Mouse (Mus musculus): ENCODE results near the gene Stx11. TPM values are rescaled to one million over a fixed set of nuclear protein-coding genes. Genes with fewer than 3 reads are reported as not detected.

Gene Stx11
- polyA plus RNA-seq, 1 experiment from 2014 or later = 10.8 TPM

Other genes starting within 250 kb of the Stx11 start
- 8.6 and 10.2 TPM in 2 replicates for gene Utrn, start 94.9 kb downstream of the Stx11 start, polyA plus RNA-seq (2015; fragmentation: Nextera tagmentation; extraction: Ambion mirVana)
- 14.5 and 15.7 TPM in 2 replicates for gene Sf3b5, start 41.0 kb upstream of the Stx11 start, polyA plus RNA-seq (2015; fragmentation: Nextera tagmentation; extraction: Ambion mirVana)
- gene Plagl1, start 96.2 kb upstream of the Stx11 start, polyA plus RNA-seq (2015; fragmentation: Nextera tagmentation; extraction: Ambion mirVana) = 20.5 and 24.6 TPM in 2 replicates
- not detected in 2 replicates for gene Zc2hc1b, start 213.7 kb upstream of the Stx11 start, polyA plus RNA-seq (2015; fragmentation: Nextera tagmentation; extraction: Ambion mirVana)
- 21.5 and 23.2 TPM in 2 replicates for gene Ltv1, start 228.9 kb upstream of the Stx11 start, polyA plus RNA-seq (2015; fragmentation: Nextera tagmentation; extraction: Ambion mirVana)